Mouse (Mus musculus): ENCODE data around the gene Olfr1453. TPM values are rescaled to one million over a fixed set of nuclear protein-coding genes. Genes with fewer than 3 reads are reported as not detected.
"Not testable (repeated sequence)": the region's sequence is repeated elsewhere in the genome, so short reads cannot be mapped to it uniquely, and the experiment has no call there.

Olfr1453 gene
- polyA plus RNA-seq (2014; fragmentation: Nextera tagmentation; extraction: Ambion mirVana) = not detected in 2 replicates

- H3K36me3 ChIP-seq (ENCODE audit: control insufficient read depth, insufficient read depth, low read length) = no peaks in the 10 kb centered on the region
- WGBS = 40% methylated on average over 1 of the region's 1 CpGs
- no peak within 1 kb of the TSS for H3K4me3 ChIP-seq (ENCODE audit: low read depth, low read length)
- H3K9ac ChIP-seq (ENCODE audit: low read depth, low read length) = no peak within 1 kb of the TSS
- H3K27me3 ChIP-seq (replicated peaks; ENCODE audit: control insufficient read depth, insufficient read depth, low read length) = no peaks in the 10 kb centered on the region
- no peaks in the 10 kb centered on the region for H3K9me3 ChIP-seq (ENCODE audit: control insufficient read depth, low read length)
- ATAC-seq (replicated peaks; ENCODE audit: low FRiP score) = no peak
- no peaks in the 10 kb centered on the region for H3K4me1 ChIP-seq (replicated peaks; ENCODE audit: control insufficient read depth, insufficient read depth, low read length)
- DNase-seq (ENCODE audit: low spot score) = no peak
- no peak within 1 kb of the TSS for H3K4me2 ChIP-seq
- H3K27ac ChIP-seq (ENCODE audit: low read depth, low read length) = no peak within 1 kb of the TSS
Measured at GRCm38 (mm10) chr19:13028227-13028626, at the start of gene Olfr1453. Olfr1453 (minus strand) TSS chr19:13028327.

DNA sequence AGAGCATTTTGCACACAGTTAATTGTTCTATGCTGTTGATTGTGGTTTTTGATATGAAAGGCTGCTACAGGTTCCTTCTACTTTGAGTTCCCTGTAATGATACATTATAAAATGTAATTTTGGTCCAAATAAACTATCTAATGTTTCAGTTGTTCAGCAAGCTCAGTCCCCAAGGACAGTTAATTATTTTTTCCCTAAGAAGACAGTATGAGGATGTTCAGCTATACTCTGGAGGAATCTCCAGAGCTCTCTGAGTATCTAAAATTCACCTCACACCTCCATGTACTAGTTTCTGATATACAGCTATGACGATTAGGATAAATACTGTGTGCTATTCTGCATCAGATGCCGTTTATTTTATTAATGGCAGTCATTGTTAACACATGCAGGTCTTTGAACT lies 32.2 kb upstream of the Olfr1453 start, which contains the start of gene Olfr1454:
TSS of gene Olfr1454 (plus strand) at position 301 of the 400 bp plus-strand sequence.
- no peak within 1 kb of the TSS for H3K9ac ChIP-seq (ENCODE audit: low read depth, low read length)
- no peaks in the 10 kb centered on the region for H3K4me1 ChIP-seq (replicated peaks; ENCODE audit: control insufficient read depth, insufficient read depth, low read length)
- no peaks in the 10 kb centered on the region for H3K36me3 ChIP-seq (ENCODE audit: control insufficient read depth, insufficient read depth, low read length)
- 0 out of 2 replicates have a peak, but pooled peaks cover under 1% of the 10 kb centered on the region for H3K9me3 ChIP-seq (ENCODE audit: control insufficient read depth, low read length)
- no peaks in the 10 kb centered on the region for H3K27me3 ChIP-seq (replicated peaks; ENCODE audit: control insufficient read depth, insufficient read depth, low read length)
- ATAC-seq (replicated peaks; ENCODE audit: low FRiP score) = no peak
- H3K4me3 ChIP-seq (ENCODE audit: low read depth, low read length) = no peak within 1 kb of the TSS
- 62% methylated on average over 2 of the region's 2 CpGs for WGBS
- no peak within 1 kb of the TSS for H3K27ac ChIP-seq (ENCODE audit: low read depth, low read length)
- H3K4me2 ChIP-seq = no peak within 1 kb of the TSS
- no peak for DNase-seq (ENCODE audit: low spot score)

GRCm38 (mm10) chr19:12994714-12995113 lies 33.4 kb downstream of the Olfr1453 start, which contains the start of gene Olfr1451:
Olfr1451 (plus strand) TSS chr19:12995014.
- no peak for DNase-seq (ENCODE audit: low spot score)
- H3K27me3 ChIP-seq (replicated peaks; ENCODE audit: control insufficient read depth, insufficient read depth, low read length) = no peaks in the 10 kb centered on the region
- no peak within 1 kb of the TSS for H3K9ac ChIP-seq (ENCODE audit: low read depth, low read length)
- no peak within 1 kb of the TSS for H3K4me3 ChIP-seq (ENCODE audit: low read depth, low read length)
- no peaks in the 10 kb centered on the region for H3K36me3 ChIP-seq (ENCODE audit: control insufficient read depth, insufficient read depth, low read length)
- no peaks in the 10 kb centered on the region for H3K4me1 ChIP-seq (replicated peaks; ENCODE audit: control insufficient read depth, insufficient read depth, low read length)
- no peak within 1 kb of the TSS for H3K4me2 ChIP-seq
- no peaks in the 10 kb centered on the region for H3K9me3 ChIP-seq (ENCODE audit: control insufficient read depth, low read length)
- no peak for ATAC-seq (replicated peaks; ENCODE audit: low FRiP score)
- no peak within 1 kb of the TSS for H3K27ac ChIP-seq (ENCODE audit: low read depth, low read length)
- 65% methylated on average over 2 of the region's 2 CpGs for WGBS

DNA sequence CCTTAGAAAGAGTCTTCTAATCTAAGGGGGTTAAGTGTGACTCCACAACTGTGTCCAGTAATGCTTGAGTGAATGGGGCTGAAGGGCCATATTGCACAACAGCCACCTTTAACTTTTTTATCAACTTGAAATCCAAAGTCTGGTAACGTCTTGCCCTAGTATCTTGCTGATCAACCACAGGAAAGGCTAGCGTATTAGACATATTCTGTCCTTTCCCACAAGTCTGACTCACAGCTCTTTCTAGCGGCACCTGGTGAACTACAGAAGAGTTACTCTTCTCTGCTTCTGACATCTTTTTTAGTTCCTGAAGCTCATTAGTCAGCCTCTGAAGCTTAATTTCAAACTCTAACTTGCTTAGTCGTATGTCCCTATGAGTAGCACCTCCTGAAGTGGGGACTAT lies 35.8 kb downstream of the Olfr1453 start:
- DNase-seq (ENCODE audit: low spot score); H3K4me1 ChIP-seq (replicated peaks; ENCODE audit: control insufficient read depth, insufficient read depth, low read length); H3K4me3 ChIP-seq (ENCODE audit: low read depth, low read length); H3K9me3 ChIP-seq (ENCODE audit: control insufficient read depth, low read length); H3K27ac ChIP-seq (ENCODE audit: low read depth, low read length); H3K9ac ChIP-seq (ENCODE audit: low read depth, low read length); H3K36me3 ChIP-seq (ENCODE audit: control insufficient read depth, insufficient read depth, low read length); ATAC-seq (replicated peaks; ENCODE audit: low FRiP score); H3K4me2 ChIP-seq; H3K27me3 ChIP-seq (replicated peaks; ENCODE audit: control insufficient read depth, insufficient read depth, low read length): not testable (repeated sequence)
- 89% methylated on average over 4 of the region's 4 CpGs for WGBS

Other genes starting within 250 kb of the Olfr1453 start
- gene Zfp91, start 232.2 kb downstream of the Olfr1453 start, polyA plus RNA-seq (2014; fragmentation: Nextera tagmentation; extraction: Ambion mirVana) = 7.0 and 7.4 TPM in 2 replicates
- 1.5 and 2.1 TPM in 2 replicates for gene Lpxn, start 232.1 kb downstream of the Olfr1453 start, polyA plus RNA-seq (2014; fragmentation: Nextera tagmentation; extraction: Ambion mirVana)
- not detected in 2 replicates for gene Gm5244, start 181.6 kb downstream of the Olfr1453 start, polyA plus RNA-seq (2014; fragmentation: Nextera tagmentation; extraction: Ambion mirVana)
- not detected in 2 replicates for gene Olfr1444, start 171.0 kb downstream of the Olfr1453 start, polyA plus RNA-seq (2014; fragmentation: Nextera tagmentation; extraction: Ambion mirVana)
- not detected in 2 replicates for gene Olfr1445, start 144.5 kb downstream of the Olfr1453 start, polyA plus RNA-seq (2014; fragmentation: Nextera tagmentation; extraction: Ambion mirVana)
- gene Olfr1446, start 134.8 kb downstream of the Olfr1453 start, polyA plus RNA-seq (2014; fragmentation: Nextera tagmentation; extraction: Ambion mirVana) = not detected in 2 replicates
- gene Olfr1447, start 124.6 kb downstream of the Olfr1453 start, polyA plus RNA-seq (2014; fragmentation: Nextera tagmentation; extraction: Ambion mirVana) = not detected in 2 replicates
- gene Olfr1448, start 103.9 kb downstream of the Olfr1453 start, polyA plus RNA-seq (2014; fragmentation: Nextera tagmentation; extraction: Ambion mirVana) = not detected in 2 replicates
- not detected in 2 replicates for gene Olfr1449, start 97.5 kb downstream of the Olfr1453 start, polyA plus RNA-seq (2014; fragmentation: Nextera tagmentation; extraction: Ambion mirVana)
- gene Olfr1450, start 78.1 kb downstream of the Olfr1453 start, polyA plus RNA-seq (2014; fragmentation: Nextera tagmentation; extraction: Ambion mirVana) = not detected in 2 replicates
- gene Olfr1451, start 33.3 kb downstream of the Olfr1453 start, polyA plus RNA-seq (2014; fragmentation: Nextera tagmentation; extraction: Ambion mirVana) = not detected in 2 replicates
- not detected in 2 replicates for gene Olfr1454, start 32.3 kb upstream of the Olfr1453 start, polyA plus RNA-seq (2014; fragmentation: Nextera tagmentation; extraction: Ambion mirVana)
- not detected in 2 replicates for gene Olfr1457, start 69.6 kb upstream of the Olfr1453 start, polyA plus RNA-seq (2014; fragmentation: Nextera tagmentation; extraction: Ambion mirVana)
- gene Olfr1458, start 78.4 kb upstream of the Olfr1453 start, polyA plus RNA-seq (2014; fragmentation: Nextera tagmentation; extraction: Ambion mirVana) = not detected in 2 replicates
- not detected in 2 replicates for gene Olfr1459, start 121.2 kb upstream of the Olfr1453 start, polyA plus RNA-seq (2014; fragmentation: Nextera tagmentation; extraction: Ambion mirVana)
- not detected in 2 replicates for gene Olfr1461, start 134.7 kb upstream of the Olfr1453 start, polyA plus RNA-seq (2014; fragmentation: Nextera tagmentation; extraction: Ambion mirVana)
- not detected in 2 replicates for gene Olfr1462, start 157.4 kb upstream of the Olfr1453 start, polyA plus RNA-seq (2014; fragmentation: Nextera tagmentation; extraction: Ambion mirVana)
- not detected in 2 replicates for gene Olfr1463, start 203.0 kb upstream of the Olfr1453 start, polyA plus RNA-seq (2014; fragmentation: Nextera tagmentation; extraction: Ambion mirVana)

Data from liver, embryonic 11.5 days (tissue).